Mouse (Mus musculus) gastrocnemius, postnatal 4 days (tissue): ENCODE measurements around the gene Psg29. TPM values are rescaled to one million over a fixed set of nuclear protein-coding genes. Genes with fewer than 3 reads are reported as not detected.

Source experiments
- DNase-seq, 2 experiments: peaks; one replicate each; pipeline ENCODE4 v3.0.0; 2021 to 2022; ENCODE audit warnings: low spot score in 2 of 2, mixed read lengths in 2 of 2
- long read RNA-seq, 2 experiments: library from polyadenylated mRNA; stranded (forward); transcript quantifications; one replicate each; pipeline ENCODE4 v2.0.0; 2021
- total RNA-seq, 2 experiments: library from RNA; stranded (reverse); gene quantifications; 2 replicates each; pipeline ENCODE4 v1.2.3; 2021

Gene Psg29
- total RNA-seq = not detected
- long read RNA-seq, experiment 1 = 0 reads
- long read RNA-seq, experiment 2 = 0 reads

GRCm38 (mm10) chr7:17203177-17203576 is at the start of gene Psg29:
Psg29 (plus strand) TSS chr7:17203477.
- DNase-seq = no peak

- DNase-seq = no peak
Observed at GRCm38 (mm10) chr7:17155634-17156033, 47.6 kb upstream of the Psg29 start.

- DNase-seq = no peak
Observed at GRCm38 (mm10) chr7:17156885-17157677, 46.2 kb upstream of the Psg29 start.

GRCm38 (mm10) chr7:17159011-17159410 is 44.3 kb upstream of the Psg29 start:
- DNase-seq = no peak

- DNase-seq = no peak
Observed at GRCm38 (mm10) chr7:17171827-17172226, 31.4 kb upstream of the Psg29 start.

- no peak for DNase-seq
Observed at GRCm38 (mm10) chr7:17205530-17206184, 2.4 kb downstream of the Psg29 start.

Other genes with a start within 250 kb of the Psg29 start
- under 1 TPM in 1 of 2 experiments, not detected in 1; 0.16 TPM for gene Pnmal1, start 243.8 kb upstream of the Psg29 start, total RNA-seq
- gene Gm42372, start 220.4 kb upstream of the Psg29 start, total RNA-seq = under 1 TPM in 1 of 2 experiments, not detected in 1; 0.05 TPM
- 10 to 100 TPM; 32.5 to 33.4 TPM for gene Ccdc8, start 210.8 kb upstream of the Psg29 start, total RNA-seq
- gene Ppp5c, start 175.6 kb upstream of the Psg29 start, total RNA-seq = 10 to 100 TPM; 72.9 to 84.4 TPM
- 1 to 10 TPM; 6.6 to 8.1 TPM for gene Hif3a, start 141.1 kb upstream of the Psg29 start, total RNA-seq
- under 1 TPM; 0.05 to 0.20 TPM for gene Psg16, start 129.4 kb upstream of the Psg29 start, total RNA-seq
- not detected for gene Ceacam3, start 53.2 kb upstream of the Psg29 start, total RNA-seq